In the genomic region with DNA sequence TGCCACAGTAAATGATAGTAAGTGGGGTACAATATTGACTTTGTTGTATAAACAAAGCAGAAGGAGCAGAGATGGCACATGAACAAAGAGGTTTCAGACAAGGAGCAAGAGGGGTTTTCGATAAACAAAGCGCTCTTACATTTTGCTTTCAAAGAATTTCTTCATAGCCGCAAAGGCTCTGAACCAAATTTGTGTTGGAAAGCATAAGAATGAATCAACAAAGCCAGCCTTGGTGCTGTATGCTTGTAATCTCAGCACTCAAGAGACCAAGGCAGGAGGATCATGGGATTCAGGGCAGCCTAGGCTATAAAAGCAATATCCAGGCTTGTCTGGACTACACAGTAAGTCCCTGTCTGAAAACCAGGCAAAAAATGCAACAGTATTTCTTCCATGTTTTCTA, we compare ENCODE assay signal across 21 mouse cellular contexts.
A peak's percentile ranks its signal among the peaks of the same experiment; 100 is the strongest.
DNase-seq lines count a peak whose midpoint lies in the region; ATAC-seq and TF ChIP-seq lines count a peak whose summit lies in the region.
"Had no signal": no experiment of that assay in that cellular context is flagged by ENCODE, and none has a peak within 500 bp of the region (broad histone marks: within the 10 kb centered on the region; RNA-seq: fewer than 3 reads in every experiment).

No protein-coding gene starts in this region.

- no peaks in the 10 kb centered on the region for H3K9me3 ChIP-seq in embryonic facial prominence, embryonic 13.5 days
- no peaks in the 10 kb centered on the region for H3K9me3 ChIP-seq in embryonic facial prominence, embryonic 10.5 days
- H3K9me3 ChIP-seq in limb, embryonic 14.5 days (ENCODE audit: control insufficient read depth, low read length) = no peaks in the 10 kb centered on the region
- no peaks in the 10 kb centered on the region for H3K9me3 ChIP-seq in limb, embryonic 10.5 days (replicated peaks)
- H3K9me3 ChIP-seq in embryonic facial prominence, embryonic 15.5 days (replicated peaks) = no peaks in the 10 kb centered on the region
- H3K9me3 ChIP-seq: heart, embryonic 15.5 days; hindbrain, embryonic 10.5 days; hindbrain, embryonic 15.5 days had no signal

- H3K27ac ChIP-seq in embryonic facial prominence, embryonic 13.5 days = 0 out of 2 replicates have a peak overlapping the region, but pooled peaks have one; percentile 48
- no peak overlapping the region for H3K27ac ChIP-seq in embryonic facial prominence, embryonic 10.5 days (replicated peaks)
- no peak overlapping the region for H3K27ac ChIP-seq in limb, embryonic 14.5 days (replicated peaks; ENCODE audit: low read depth, low read length)
- no peak overlapping the region for H3K27ac ChIP-seq in limb, embryonic 10.5 days
- H3K27ac ChIP-seq in embryonic facial prominence, embryonic 15.5 days (replicated peaks) = 0 out of 2 replicates have a peak overlapping the region, but pooled peaks have one; percentile 17
- H3K27ac ChIP-seq: forebrain, embryonic 10.5 days; heart, embryonic 15.5 days; hindbrain, embryonic 10.5 days; hindbrain, embryonic 15.5 days had no signal

- no peak overlapping the region for H3K4me3 ChIP-seq in embryonic facial prominence, embryonic 13.5 days
- no peak overlapping the region for H3K4me3 ChIP-seq in embryonic facial prominence, embryonic 10.5 days
- H3K4me3 ChIP-seq in limb, embryonic 14.5 days (replicated peaks; ENCODE audit: low read length) = no peak overlapping the region
- no peak overlapping the region for H3K4me3 ChIP-seq in limb, embryonic 10.5 days
- no peak overlapping the region for H3K4me3 ChIP-seq in embryonic facial prominence, embryonic 15.5 days (replicated peaks)
- H3K4me3 ChIP-seq: forebrain, embryonic 10.5 days; heart, embryonic 15.5 days; hindbrain, embryonic 10.5 days; hindbrain, embryonic 15.5 days had no signal

- DNase-seq in embryonic facial prominence, embryonic 10.5 days (ENCODE audit: low spot score) = no peak
- DNase-seq in limb, embryonic 14.5 days (ENCODE audit: low spot score) = peak; percentile 8
- DNase-seq in limb, embryonic 10.5 days (ENCODE audit: low spot score) = no peak
- DNase-seq in Muller cell, postnatal 12 days (ENCODE audit: inconsistent ontology term) = peak; percentile 62
- DNase-seq in heart, adult 8-10 months (ENCODE audit: low spot score) = no peak
- no peak for DNase-seq in frontal cortex, adult 2 months (ENCODE audit: extremely low spot score in 1 of 2, low spot score in 1 of 2)
- DNase-seq: adrenal gland, postnatal 14 days; cerebellum, postnatal 10 days; heart, adult 18-20 months; heart, postnatal 14 days had no signal

- no peak overlapping the region for H3K9ac ChIP-seq in embryonic facial prominence, embryonic 13.5 days
- H3K9ac ChIP-seq in limb, embryonic 14.5 days (ENCODE audit: low read depth, low read length, severe bottlenecking) = no peak overlapping the region
- H3K9ac ChIP-seq in embryonic facial prominence, embryonic 15.5 days = no peak overlapping the region
- H3K9ac ChIP-seq: heart, embryonic 15.5 days; hindbrain, embryonic 15.5 days had no signal

- ATAC-seq in embryonic facial prominence, embryonic 13.5 days (ENCODE audit: insufficient number of reproducible peaks, insufficient read depth, low FRiP score, low TSS enrichment, low read depth) = no peak
- no peak for ATAC-seq in limb, embryonic 14.5 days (ENCODE audit: low FRiP score, low read depth)
- ATAC-seq in embryonic facial prominence, embryonic 15.5 days (ENCODE audit: insufficient number of reproducible peaks, low FRiP score, low TSS enrichment, low read depth) = no peak
- ATAC-seq: activated CD4-positive, CD25-positive, alpha-beta regulatory T cell, adult 4 months; forebrain, embryonic 14.5 days; inflammation-experienced regulatory T-cells, adult 6 months had no signal

- H3K4me2 ChIP-seq in embryonic facial prominence, embryonic 13.5 days = no peak overlapping the region
- no peak overlapping the region for H3K4me2 ChIP-seq in limb, embryonic 14.5 days (replicated peaks; ENCODE audit: low read depth, low read length, severe bottlenecking)
- no peak overlapping the region for H3K4me2 ChIP-seq in embryonic facial prominence, embryonic 15.5 days (replicated peaks)
- H3K4me2 ChIP-seq: heart, embryonic 11.5 days; heart, embryonic 15.5 days; hindbrain, embryonic 15.5 days had no signal

- TF ChIP-seq POLR2A in limb, embryonic 14.5 days (IDR thresholded peaks at IDR 0.05; ENCODE audit: borderline replicate concordance, extremely low read depth, insufficient read depth, insufficient read length) = no peak

- WGBS in embryonic facial prominence, embryonic 13.5 days = 71% methylated on average over 3 of the region's 3 CpGs
- WGBS in embryonic facial prominence, embryonic 10.5 days = 81% methylated on average over 3 of the region's 3 CpGs
- WGBS in limb, embryonic 14.5 days = 92% methylated on average over 3 of the region's 3 CpGs
- 89% methylated on average over 3 of the region's 3 CpGs for WGBS in limb, embryonic 10.5 days
- 68% methylated on average over 3 of the region's 3 CpGs for WGBS in embryonic facial prominence, embryonic 15.5 days

- 0 out of 2 replicates have a peak, but pooled peaks cover 13% of the 10 kb centered on the region for H3K4me1 ChIP-seq in embryonic facial prominence, embryonic 13.5 days
- H3K4me1 ChIP-seq in embryonic facial prominence, embryonic 10.5 days = no peaks in the 10 kb centered on the region
- H3K4me1 ChIP-seq in limb, embryonic 14.5 days (ENCODE audit: control insufficient read depth, insufficient read depth, low read length) = no peaks in the 10 kb centered on the region
- H3K4me1 ChIP-seq in limb, embryonic 10.5 days = no peaks in the 10 kb centered on the region
- no peaks in the 10 kb centered on the region for H3K4me1 ChIP-seq in embryonic facial prominence, embryonic 15.5 days
- H3K4me1 ChIP-seq: heart, embryonic 15.5 days; hindbrain, embryonic 15.5 days had no signal

- H3K36me3 ChIP-seq in embryonic facial prominence, embryonic 13.5 days = no peaks in the 10 kb centered on the region
- no peaks in the 10 kb centered on the region for H3K36me3 ChIP-seq in embryonic facial prominence, embryonic 10.5 days (replicated peaks)
- no peaks in the 10 kb centered on the region for H3K36me3 ChIP-seq in limb, embryonic 14.5 days (ENCODE audit: control insufficient read depth, insufficient read depth, low read length)
- H3K36me3 ChIP-seq in limb, embryonic 10.5 days = no peaks in the 10 kb centered on the region
- H3K36me3 ChIP-seq in embryonic facial prominence, embryonic 15.5 days = no peaks in the 10 kb centered on the region
- H3K36me3 ChIP-seq: forebrain, embryonic 10.5 days; heart, embryonic 15.5 days; hindbrain, embryonic 10.5 days; hindbrain, embryonic 15.5 days had no signal

- H3K27me3 ChIP-seq in embryonic facial prominence, embryonic 13.5 days = no peaks in the 10 kb centered on the region
- no peaks in the 10 kb centered on the region for H3K27me3 ChIP-seq in embryonic facial prominence, embryonic 10.5 days (replicated peaks; ENCODE audit: low read depth, poor library complexity, severe bottlenecking)
- H3K27me3 ChIP-seq in limb, embryonic 14.5 days (ENCODE audit: control insufficient read depth, insufficient read depth, low read length) = no peaks in the 10 kb centered on the region
- no peaks in the 10 kb centered on the region for H3K27me3 ChIP-seq in limb, embryonic 10.5 days (ENCODE audit: low read depth, poor library complexity, severe bottlenecking)
- no peaks in the 10 kb centered on the region for H3K27me3 ChIP-seq in embryonic facial prominence, embryonic 15.5 days
- H3K27me3 ChIP-seq: heart, embryonic 15.5 days; hindbrain, embryonic 15.5 days; Patski had no signal

Comparison
In these comparisons a context has a peak if more than half of its experiments do, and no peak if none do; other contexts are left out.
1. H3K27ac ChIP-seq: peak in embryonic facial prominence, embryonic 13.5 days (single experiment) and embryonic facial prominence, embryonic 15.5 days (single experiment); none in embryonic facial prominence, embryonic 10.5 days (single experiment), limb, embryonic 14.5 days (single experiment) and limb, embryonic 10.5 days (single experiment).
2. DNase-seq: peak in limb, embryonic 14.5 days (single experiment) and Muller cell, postnatal 12 days (single experiment); none in embryonic facial prominence, embryonic 10.5 days (single experiment), limb, embryonic 10.5 days (single experiment), heart, adult 8-10 months (single experiment) and frontal cortex, adult 2 months (0 of 2).